Comparison of ENCODE assay signal across 8 mouse cellular contexts in genomic region chr12:3834373-3835314, GRCm38 (mm10). TPM values are rescaled to one million over a fixed set of nuclear protein-coding genes. Genes with fewer than 3 reads are reported as not detected.
DNase-seq lines count a peak whose midpoint lies in the region; ATAC-seq and TF ChIP-seq lines count a peak whose summit lies in the region.

No protein-coding gene starts in this region.

- ATAC-seq in kidney, embryonic 15.5 days (replicated peaks; ENCODE audit: low FRiP score) = peak; percentile 38; the same call in 1 of the 2 replicates
- ATAC-seq in kidney, postnatal 0 days (replicated peaks; ENCODE audit: low FRiP score, low read depth) = peak; percentile 62
- peak; percentile 43; the same call in 1 of the 2 replicates for ATAC-seq in stomach, embryonic 14.5 days (ENCODE audit: insufficient number of reproducible peaks, insufficient read depth, low FRiP score, low read depth)

- peak overlapping the region; percentile 93 for H3K27ac ChIP-seq in kidney, embryonic 15.5 days
- peak overlapping the region; percentile 91 for H3K27ac ChIP-seq in kidney, postnatal 0 days
- H3K27ac ChIP-seq in stomach, embryonic 14.5 days (ENCODE audit: low read length) = peak overlapping the region; percentile 91

- DNase-seq in kidney, adult 9 months = no peak
- DNase-seq in adrenal gland, postnatal 14 days = peak; percentile 81
- DNase-seq in forelimb bud, embryonic 11.5 days (ENCODE audit: low read depth, low spot score) = peak; percentile 36
- DNase-seq in kidney, postnatal 0 days (ENCODE audit: low spot score) = peak; percentile 74
- no peak for DNase-seq in gastrocnemius, postnatal 25 days

- TF ChIP-seq CTCF in kidney, postnatal 0 days (IDR thresholded peaks at IDR 0.05; ENCODE audit: low read depth) = peak; percentile 73

- H3K4me3 ChIP-seq in kidney, embryonic 15.5 days (replicated peaks) = peak overlapping the region; percentile 24
- 0 out of 2 replicates have a peak overlapping the region, but pooled peaks have one; percentile 8 for H3K4me3 ChIP-seq in kidney, postnatal 0 days (replicated peaks; ENCODE audit: low read depth, low read length)
- H3K4me3 ChIP-seq in megakaryocyte, embryonic 14.5 days (replicated peaks) = peak overlapping the region; percentile 91
- peak overlapping the region; percentile 10; the same call in 1 of the 2 replicates for H3K4me3 ChIP-seq in stomach, embryonic 14.5 days (ENCODE audit: low read depth, low read length)

- H3K9ac ChIP-seq in kidney, embryonic 15.5 days = peak overlapping the region; percentile 26; the same call in 1 of the 2 replicates
- H3K9ac ChIP-seq in kidney, postnatal 0 days (ENCODE audit: low read depth, low read length) = peak overlapping the region; percentile 42; the same call in 1 of the 2 replicates
- no peak overlapping the region; the same call in 1 of the 2 replicates for H3K9ac ChIP-seq in stomach, embryonic 14.5 days (replicated peaks; ENCODE audit: low read depth, low read length)

- H3K4me2 ChIP-seq in kidney, embryonic 15.5 days = peak overlapping the region; percentile 55
- peak overlapping the region; percentile 52 for H3K4me2 ChIP-seq in kidney, postnatal 0 days (ENCODE audit: low read length)
- H3K4me2 ChIP-seq in stomach, embryonic 14.5 days (replicated peaks; ENCODE audit: low read depth, low read length) = peak overlapping the region; percentile 43

- H3K4me1 ChIP-seq in kidney, embryonic 15.5 days = peaks cover 56% of the 10 kb centered on the region
- H3K4me1 ChIP-seq in kidney, postnatal 0 days (replicated peaks; ENCODE audit: insufficient read depth, low read length) = peaks cover 29% of the 10 kb centered on the region
- peaks cover 97% of the 10 kb centered on the region for H3K4me1 ChIP-seq in megakaryocyte, embryonic 14.5 days
- H3K4me1 ChIP-seq in stomach, embryonic 14.5 days (ENCODE audit: control insufficient read depth, insufficient read depth, low read length) = peaks cover 36% of the 10 kb centered on the region

- peaks cover 55% of the 10 kb centered on the region for H3K36me3 ChIP-seq in kidney, embryonic 15.5 days
- H3K36me3 ChIP-seq in kidney, postnatal 0 days (ENCODE audit: insufficient read depth, low read length) = peaks cover 21% of the 10 kb centered on the region
- H3K36me3 ChIP-seq in megakaryocyte, embryonic 14.5 days (replicated peaks; ENCODE audit: low read length) = peaks cover 65% of the 10 kb centered on the region
- H3K36me3 ChIP-seq in stomach, embryonic 14.5 days (ENCODE audit: control insufficient read depth, insufficient read depth, low read length) = peaks cover 42% of the 10 kb centered on the region

- 9% methylated on average over 21 of the region's 21 CpGs for WGBS in kidney, embryonic 15.5 days
- WGBS in kidney, postnatal 0 days = 13% methylated on average over 21 of the region's 21 CpGs
- 12% methylated on average over 21 of the region's 21 CpGs for WGBS in stomach, embryonic 14.5 days

- no peaks in the 10 kb centered on the region for H3K27me3 ChIP-seq in kidney, embryonic 15.5 days
- H3K27me3 ChIP-seq in kidney, postnatal 0 days (ENCODE audit: insufficient read depth, low read length) = no peaks in the 10 kb centered on the region
- H3K27me3 ChIP-seq in megakaryocyte, embryonic 14.5 days (replicated peaks) = no peaks in the 10 kb centered on the region
- H3K27me3 ChIP-seq in stomach, embryonic 14.5 days (ENCODE audit: control insufficient read depth, insufficient read depth, low read length) = no peaks in the 10 kb centered on the region

- H3K9me3 ChIP-seq in kidney, embryonic 15.5 days (replicated peaks) = no peaks in the 10 kb centered on the region
- H3K9me3 ChIP-seq in kidney, postnatal 0 days (replicated peaks; ENCODE audit: low read length) = no peaks in the 10 kb centered on the region
- H3K9me3 ChIP-seq in megakaryocyte, embryonic 14.5 days = no peaks in the 10 kb centered on the region
- H3K9me3 ChIP-seq in stomach, embryonic 14.5 days (ENCODE audit: control insufficient read depth, low read depth, low read length) = no peaks in the 10 kb centered on the region

RNA-seq across cellular contexts. Expression of gene Dnmt3a, which starts 28.8 kb away (rescaled TPM):
- polyA plus RNA-seq in kidney, embryonic 15.5 days (2015; fragmentation: Nextera tagmentation; extraction: Ambion mirVana) = 124 and 132 TPM in 2 replicates
- total RNA-seq in adrenal gland, postnatal 14 days (2021) = 95.6 and 106 TPM in 2 replicates
- polyA plus RNA-seq in kidney, postnatal 0 days (2015; fragmentation: Nextera tagmentation; extraction: Ambion mirVana) = 96.5 and 112 TPM in 2 replicates
- polyA plus RNA-seq in megakaryocyte, embryonic 14.5 days (2012; ENCODE audit: insufficient read depth, low replicate concordance) = 27.5 and 30.1 TPM in 2 replicates
- 77.9 and 83.1 TPM in 2 replicates for polyA plus RNA-seq in stomach, embryonic 14.5 days (2014; fragmentation: Nextera tagmentation; extraction: Ambion mirVana)
- 100 to 1,000 TPM; 107 to 110 TPM for total RNA-seq in gastrocnemius, postnatal 25 days (2021)

Comparison
In these comparisons a context has a peak if more than half of its experiments do, and no peak if none do; other contexts are left out.
1. DNase-seq: peak in adrenal gland, postnatal 14 days (single experiment), forelimb bud, embryonic 11.5 days (single experiment) and kidney, postnatal 0 days (single experiment); none in kidney, adult 9 months (single experiment) and gastrocnemius, postnatal 25 days (single experiment).
2. H3K4me3 ChIP-seq: peak in every context shown above with its lines; median percentile 91 in megakaryocyte, embryonic 14.5 days; 24 in kidney, embryonic 15.5 days; 10 in stomach, embryonic 14.5 days; 8 in kidney, postnatal 0 days.
3. Peak in every context shown above with its lines, with median percentiles within 50 percentile points of each other: ATAC-seq, H3K27ac ChIP-seq and H3K4me2 ChIP-seq.